Mouse (Mus musculus) limb, embryonic 11.5 days (tissue): Measurements from ENCODE around the gene Gm42715. TPM values are rescaled to one million over a fixed set of nuclear protein-coding genes. Genes with fewer than 3 reads are reported as not detected.
"Not testable (repeated sequence)": the region's sequence is repeated elsewhere in the genome, so short reads cannot be mapped to it uniquely, and the experiment has no call there.

ENCODE experiments used
- ATAC-seq: fragments of 200-750 bp; cut with Nextera tagmentation; 2 replicates; pipeline ENCODE4 v1.8.0; 2017; ENCODE audit warnings: low read depth; ENCODE audit not compliant: insufficient number of reproducible peaks, low FRiP score, low TSS enrichment
- DNase-seq: peaks from one replicate; pipeline ENCODE4 v3.0.0-alpha.2; 2015; ENCODE audit warnings: low spot score
- H3K27ac ChIP-seq: fragments of 300-500 bp; sonication (generic); replicated peaks from 2 replicates; pipeline ENCODE4 v1.5.1; 2014; ENCODE audit warnings: low read depth, mild to moderate bottlenecking, low read length
- H3K27me3 ChIP-seq: fragments of 300-500 bp; sonication (generic); 2 replicates; pipeline ENCODE4 v1.6.1; 2014; ENCODE audit warnings: mild to moderate bottlenecking, low read length, mixed read lengths; ENCODE audit not compliant: control insufficient read depth, insufficient read depth
- H3K36me3 ChIP-seq: fragments of 300-500 bp; sonication (generic); 2 replicates; pipeline ENCODE4 v1.6.1; 2014; ENCODE audit warnings: mild to moderate bottlenecking, low read length, moderate library complexity, mixed read lengths; ENCODE audit not compliant: control insufficient read depth, insufficient read depth
- H3K4me1 ChIP-seq: fragments of 300-500 bp; sonication (generic); 2 replicates; pipeline ENCODE4 v1.6.1; 2014; ENCODE audit warnings: low read length, mixed read lengths; ENCODE audit not compliant: control insufficient read depth, insufficient read depth
- H3K4me2 ChIP-seq: fragments of 300-500 bp; sonication (generic); 2 replicates; pipeline ENCODE4 v1.6.1; 2014; ENCODE audit warnings: low read depth, mild to moderate bottlenecking, moderate library complexity; ENCODE audit not compliant: severe bottlenecking
- H3K4me3 ChIP-seq: fragments of 300-500 bp; sonication (generic); 2 replicates; pipeline ENCODE4 v1.5.1; 2014; ENCODE audit warnings: low read depth, low read length
- H3K9ac ChIP-seq: fragments of 300-500 bp; sonication (generic); 2 replicates; pipeline ENCODE4 v1.6.1; 2014; ENCODE audit warnings: mild to moderate bottlenecking, low read length
- H3K9me3 ChIP-seq: fragments of 300-500 bp; sonication (generic); 2 replicates; pipeline ENCODE4 v1.6.1; 2016; ENCODE audit warnings: low read length; ENCODE audit not compliant: control insufficient read depth
- WGBS: fragments of 180-500 bp; shearing (Covaris S2); extraction: QIAGEN DNeasy Blood & Tissue Kit; methylation state at CpG from one replicate; pipeline ENCODE4 v1.1.7; 2014; 5-methylcytosine and 5-hydroxymethylcytosine counted together
- polyA plus RNA-seq: library from polyadenylated mRNA; unstranded; fragments of >200 nt; fragmentation: Nextera tagmentation; extraction: Ambion mirVana; gene quantifications from 2 replicates; pipeline ENCODE4 v1.2.1, GENCODE M21; 2014

The Gm42715 gene
- polyA plus RNA-seq, 1 experiment from 2014 or later, result 19.4 TPM

GRCm38 (mm10) chr7:127485416-127485815 is 34.0 kb upstream of the Gm42715 start:
- no peak overlapping the region for H3K4me3 ChIP-seq
- no peaks in the 10 kb centered on the region for H3K27me3 ChIP-seq
- peaks cover 5% of the 10 kb centered on the region for H3K4me1 ChIP-seq
- H3K9ac ChIP-seq, result no peak overlapping the region
- H3K9me3 ChIP-seq, result no peaks in the 10 kb centered on the region
- WGBS, result 97% methylated on average over 5 of the region's 5 CpGs
- H3K36me3 ChIP-seq, result peaks cover 41% of the 10 kb centered on the region
- H3K4me2 ChIP-seq, result no peak overlapping the region
- no peak overlapping the region for H3K27ac ChIP-seq
- ATAC-seq (no peak), DNase-seq (no peak)

- not testable (repeated sequence) for H3K27ac ChIP-seq, H3K9me3 ChIP-seq, ATAC-seq, H3K4me2 ChIP-seq, H3K4me1 ChIP-seq, DNase-seq, H3K9ac ChIP-seq, H3K27me3 ChIP-seq, H3K4me3 ChIP-seq
- 90% methylated on average over 4 of the region's 5 CpGs for WGBS
- peaks cover 42% of the 10 kb centered on the region for H3K36me3 ChIP-seq
Observed at GRCm38 (mm10) chr7:127488364-127488763, 31.0 kb upstream of the Gm42715 start.

- H3K27ac ChIP-seq, result no peak overlapping the region
- H3K4me3 ChIP-seq, result no peak overlapping the region
- H3K36me3 ChIP-seq, result peaks cover 39% of the 10 kb centered on the region
- no peaks in the 10 kb centered on the region for H3K27me3 ChIP-seq
- no peak for DNase-seq
- H3K4me1 ChIP-seq, result no peaks in the 10 kb centered on the region
- WGBS, result 90% methylated on average over 7 of the region's 7 CpGs
- ATAC-seq, result no peak
- no peak overlapping the region for H3K4me2 ChIP-seq
- H3K9me3 ChIP-seq, result no peaks in the 10 kb centered on the region
- no peak overlapping the region for H3K9ac ChIP-seq
Observed at GRCm38 (mm10) chr7:127489982-127490381, 29.4 kb upstream of the Gm42715 start.

DNA sequence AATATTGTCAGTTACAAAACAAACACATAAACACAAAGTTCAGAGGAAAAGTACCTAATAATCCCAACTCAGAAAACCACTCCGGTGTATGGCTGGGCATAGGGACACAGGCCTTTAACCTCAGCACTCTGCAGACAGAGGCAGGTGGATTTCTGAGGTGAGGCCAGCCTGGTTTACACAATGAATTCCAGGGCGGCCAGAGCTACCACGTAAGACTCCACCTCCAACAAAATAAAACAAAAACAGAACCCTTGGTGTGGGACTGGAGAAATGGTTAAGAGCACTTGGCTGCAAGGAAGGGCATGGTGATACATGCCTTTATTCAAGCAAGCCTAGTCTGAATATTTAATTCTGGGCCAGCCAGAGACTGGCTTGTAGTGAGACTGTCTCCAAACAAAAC is 27.5 kb upstream of the Gm42715 start:
- H3K4me3 ChIP-seq, result no peak overlapping the region
- H3K9ac ChIP-seq, result no peak overlapping the region
- H3K9me3 ChIP-seq, result no peaks in the 10 kb centered on the region
- H3K27ac ChIP-seq, result no peak overlapping the region
- H3K36me3 ChIP-seq, result peaks cover 28% of the 10 kb centered on the region
- no peak overlapping the region for H3K4me2 ChIP-seq
- no peaks in the 10 kb centered on the region for H3K4me1 ChIP-seq
- no peaks in the 10 kb centered on the region for H3K27me3 ChIP-seq
- DNase-seq (no peak), ATAC-seq (no peak)
- 96% methylated on average over 3 of the region's 3 CpGs for WGBS

- Histone ChIP-seq H3K27me3 (no peaks in the 10 kb centered on the region), H3K36me3 (peaks cover 14% of the 10 kb centered on the region), H3K4me3 (no peak overlapping the region), H3K9me3 (no peaks in the 10 kb centered on the region), H3K4me2 (no peak overlapping the region), H3K27ac (no peak overlapping the region), H3K9ac (no peak overlapping the region), H3K4me1 (no peaks in the 10 kb centered on the region)
- no peak for ATAC-seq
- DNase-seq, result no peak
Observed at GRCm38 (mm10) chr7:127494648-127495047, 24.7 kb upstream of the Gm42715 start.

DNA sequence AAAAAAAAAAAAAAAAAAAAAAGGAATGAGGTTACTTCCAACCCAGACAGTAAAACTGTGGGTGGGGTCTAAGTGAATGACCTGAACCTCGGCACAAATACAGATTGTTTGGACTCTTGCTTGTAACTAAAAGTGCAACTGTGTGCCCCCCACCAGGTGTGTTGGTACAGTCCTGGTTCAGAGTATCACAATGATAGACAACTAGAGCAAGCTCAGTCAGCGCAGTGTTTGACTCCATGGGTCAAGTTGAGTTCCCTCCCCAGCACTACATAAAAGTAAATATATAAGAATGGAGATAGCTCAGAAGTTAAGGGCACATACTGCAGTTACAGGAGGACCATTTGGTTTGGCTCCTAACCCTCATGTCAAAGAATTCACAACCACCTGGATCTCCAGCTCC is 22.0 kb upstream of the Gm42715 start:
- no peak overlapping the region for H3K9ac ChIP-seq
- H3K36me3 ChIP-seq, result no peaks in the 10 kb centered on the region
- H3K27me3 ChIP-seq, result no peaks in the 10 kb centered on the region
- no peak for DNase-seq
- ATAC-seq, result no peak
- H3K4me3 ChIP-seq, result no peak overlapping the region
- H3K4me2 ChIP-seq, result no peak overlapping the region
- H3K27ac ChIP-seq, result no peak overlapping the region
- H3K4me1 ChIP-seq, result no peaks in the 10 kb centered on the region
- WGBS, result 84% methylated on average over 2 of the region's 2 CpGs
- H3K9me3 ChIP-seq, result no peaks in the 10 kb centered on the region

DNA sequence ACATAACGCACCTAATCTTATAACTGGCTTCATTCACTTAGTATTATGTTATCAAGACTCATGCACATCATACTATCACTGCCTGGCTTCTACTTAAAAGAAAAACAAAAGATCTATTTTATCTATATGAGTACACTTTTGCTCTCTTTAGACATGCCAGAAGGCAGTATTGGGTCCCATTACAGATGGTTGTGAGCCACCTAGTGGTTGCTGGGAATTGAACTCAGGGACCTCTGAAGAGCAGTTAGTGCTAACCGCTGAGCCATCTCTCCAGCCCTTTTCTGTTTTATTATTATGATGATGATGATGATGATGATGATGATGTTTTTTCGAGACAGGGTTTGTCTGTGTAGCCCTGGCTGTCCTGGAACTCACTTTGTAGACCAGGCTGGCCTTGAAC is 21.0 kb upstream of the Gm42715 start:
- Histone ChIP-seq H3K27ac (no peak overlapping the region), H3K4me2 (no peak overlapping the region), H3K9me3 (no peaks in the 10 kb centered on the region), H3K27me3 (no peaks in the 10 kb centered on the region), H3K4me3 (no peak overlapping the region), H3K4me1 (no peaks in the 10 kb centered on the region), H3K36me3 (no peaks in the 10 kb centered on the region), H3K9ac (no peak overlapping the region)
- DNase-seq, result no peak
- 38% methylated on average over 3 of the region's 3 CpGs for WGBS
- ATAC-seq, result no peak

- H3K4me1 ChIP-seq, result no peaks in the 10 kb centered on the region
- no peak overlapping the region for H3K9ac ChIP-seq
- H3K9me3 ChIP-seq, result no peaks in the 10 kb centered on the region
- no peak for DNase-seq
- WGBS, result 96% methylated on average over 3 of the region's 3 CpGs
- H3K27ac ChIP-seq, result no peak overlapping the region
- no peaks in the 10 kb centered on the region for H3K27me3 ChIP-seq
- no peak for ATAC-seq
- no peak overlapping the region for H3K4me3 ChIP-seq
- no peaks in the 10 kb centered on the region for H3K36me3 ChIP-seq
- no peak overlapping the region for H3K4me2 ChIP-seq
Observed at GRCm38 (mm10) chr7:127508291-127508690, 11.1 kb upstream of the Gm42715 start.

GRCm38 (mm10) chr7:127509830-127510229 is 9.6 kb upstream of the Gm42715 start:
- ATAC-seq, H3K4me1 ChIP-seq, DNase-seq: not testable (repeated sequence)

More at GRCm38 (mm10) chr7:127509830-127510229, 9.6 kb upstream of the Gm42715 start:
- not testable (repeated sequence) for H3K4me2 ChIP-seq, H3K9ac ChIP-seq, H3K27me3 ChIP-seq, H3K9me3 ChIP-seq, H3K36me3 ChIP-seq, H3K27ac ChIP-seq, H3K4me3 ChIP-seq
- 98% methylated on average over 3 of the region's 4 CpGs for WGBS
